In the genomic region with DNA sequence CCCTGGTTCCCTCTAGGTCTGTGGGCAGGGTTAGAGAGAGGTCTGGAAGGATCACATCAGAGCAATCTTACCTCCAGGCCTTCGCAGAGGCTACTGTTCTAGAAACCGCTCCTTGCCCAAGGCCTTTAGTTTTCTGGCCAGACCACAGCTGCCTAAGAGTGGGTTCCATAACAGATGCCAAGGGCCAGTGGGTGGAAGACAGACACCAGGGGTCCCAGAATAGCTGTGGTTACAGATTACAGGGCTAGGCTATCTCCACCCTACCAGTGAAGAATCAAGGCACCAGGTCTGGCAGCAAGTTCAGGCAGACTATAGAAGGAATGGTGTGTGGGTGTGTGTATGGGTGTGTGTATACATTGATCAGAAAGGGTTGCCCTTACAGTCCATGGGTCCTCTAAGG, we compare ENCODE assay signal across 21 mouse cellular contexts. TPM values are rescaled to one million over a fixed set of nuclear protein-coding genes. Genes with fewer than 3 reads are reported as not detected.
"Had no signal": no experiment of that assay in that cellular context is flagged by ENCODE, and none has a peak within 500 bp of the region (broad histone marks: within the 10 kb centered on the region; RNA-seq: fewer than 3 reads in every experiment).

No protein-coding gene starts in this region.

- DNase-seq: kidney, adult 11 months; kidney, postnatal 14 days; lung, adult 18-20 months; right cerebral cortex, postnatal 14 days; thymus, adult 2 months; thymus, postnatal 36 days had no signal

- H3K36me3 ChIP-seq: kidney, embryonic 15.5 days; limb, embryonic 15.5 days; midbrain, embryonic 12.5 days; stomach, embryonic 15.5 days had no signal

- H3K27ac ChIP-seq: kidney, embryonic 15.5 days; limb, embryonic 15.5 days; midbrain, embryonic 12.5 days; stomach, embryonic 15.5 days had no signal

- H3K4me3 ChIP-seq: kidney, embryonic 15.5 days; limb, embryonic 15.5 days; midbrain, embryonic 12.5 days; stomach, embryonic 15.5 days had no signal

- H3K9ac ChIP-seq: kidney, embryonic 15.5 days; limb, embryonic 15.5 days; midbrain, embryonic 12.5 days; stomach, embryonic 15.5 days had no signal

- H3K4me2 ChIP-seq: kidney, embryonic 15.5 days; limb, embryonic 15.5 days; midbrain, embryonic 12.5 days; stomach, embryonic 15.5 days had no signal

- H3K27me3 ChIP-seq: kidney, embryonic 15.5 days; limb, embryonic 15.5 days; midbrain, embryonic 12.5 days; stomach, embryonic 15.5 days had no signal

- H3K9me3 ChIP-seq: kidney, embryonic 15.5 days; limb, embryonic 15.5 days; midbrain, embryonic 12.5 days; stomach, embryonic 15.5 days had no signal

- H3K4me1 ChIP-seq: limb, embryonic 15.5 days; midbrain, embryonic 12.5 days; stomach, embryonic 15.5 days had no signal

- ATAC-seq: midbrain, embryonic 16.5 days had no signal

RNA-seq across cellular contexts. Expression of a gene that starts 6.0 kb away (rescaled TPM):
- total RNA-seq: layer of hippocampus, postnatal 36 days; left cerebral cortex, postnatal 25 days; megakaryocyte-erythroid progenitor cell, adult 5-6 weeks had no signal
- polyA plus RNA-seq: limb, embryonic 11.5 days; midbrain, embryonic 12.5 days had no signal

RNA-seq across cellular contexts. Expression of a gene that starts 14.1 kb away (rescaled TPM):
- total RNA-seq: layer of hippocampus, postnatal 36 days; left cerebral cortex, adult 8-10 months; left cerebral cortex, postnatal 25 days; megakaryocyte-erythroid progenitor cell, adult 5-6 weeks had no signal
- polyA plus RNA-seq: large intestine, adult 2 months; midbrain, embryonic 12.5 days; midbrain, embryonic 16.5 days; neural tube, embryonic 14.5 days; testis, adult 2 months had no signal

RNA-seq across cellular contexts. Expression of a gene that starts 18.0 kb away (rescaled TPM):
- total RNA-seq: layer of hippocampus, postnatal 36 days; left cerebral cortex, adult 8-10 months; left cerebral cortex, postnatal 25 days; megakaryocyte-erythroid progenitor cell, adult 5-6 weeks had no signal
- polyA plus RNA-seq: kidney, embryonic 15.5 days; large intestine, adult 2 months; limb, embryonic 11.5 days; limb, embryonic 15.5 days; lung, embryonic 16.5 days; midbrain, embryonic 12.5 days; midbrain, embryonic 16.5 days; neural tube, embryonic 14.5 days; spleen, adult 2 months; stomach, embryonic 15.5 days; thymus, adult 2 months had no signal
